Mouse (Mus musculus): Measurements from ENCODE around the gene Cacna1d. TPM values are rescaled to one million over a fixed set of nuclear protein-coding genes. Genes with fewer than 3 reads are reported as not detected.

Cacna1d gene
- total RNA-seq, 2 experiments from 2014 or later, result 32.7 to 32.9 TPM

DNA sequence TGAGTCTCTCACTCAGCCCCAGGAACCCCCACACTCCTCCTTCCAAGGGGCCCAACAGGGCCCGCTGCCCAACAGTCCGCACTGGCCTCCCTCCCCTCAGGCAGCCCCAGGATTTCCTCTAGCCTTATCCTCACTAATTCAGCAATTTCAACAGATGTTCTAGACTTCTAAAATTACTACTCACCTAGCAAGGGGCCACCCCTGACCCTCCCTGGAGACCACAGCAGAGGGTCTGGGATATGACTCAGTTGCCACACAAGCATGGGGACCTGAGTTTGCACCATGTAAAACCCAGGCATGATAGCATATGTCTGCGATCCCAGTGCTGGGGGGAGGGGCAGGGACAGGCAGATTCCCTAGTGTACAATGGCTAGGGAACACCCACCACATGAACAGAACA is 151.1 kb downstream of the Cacna1d start:
- no peak for DNase-seq (ENCODE audit: low spot score in 2 of 2)

DNA sequence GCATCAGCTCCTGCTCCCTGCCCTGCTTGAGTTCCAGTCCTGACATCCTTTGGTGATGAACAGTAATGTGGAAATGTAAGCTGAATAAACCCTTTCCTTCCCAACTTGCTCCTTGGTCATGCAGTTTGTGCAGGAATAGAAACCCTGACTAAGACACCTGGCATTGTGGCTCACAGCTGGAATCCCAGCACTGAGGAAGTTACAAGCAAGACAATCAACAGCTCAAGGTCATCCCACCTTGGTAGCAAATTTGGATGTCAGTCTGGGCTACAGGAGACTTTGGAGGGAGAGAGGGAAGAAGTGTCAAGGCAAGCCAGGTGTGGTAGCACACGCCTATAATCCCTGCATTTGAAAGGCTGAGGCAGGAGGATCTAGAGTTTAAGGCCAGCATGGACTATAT is 159.4 kb downstream of the Cacna1d start:
- no peak for DNase-seq (ENCODE audit: low spot score in 2 of 2)

DNA sequence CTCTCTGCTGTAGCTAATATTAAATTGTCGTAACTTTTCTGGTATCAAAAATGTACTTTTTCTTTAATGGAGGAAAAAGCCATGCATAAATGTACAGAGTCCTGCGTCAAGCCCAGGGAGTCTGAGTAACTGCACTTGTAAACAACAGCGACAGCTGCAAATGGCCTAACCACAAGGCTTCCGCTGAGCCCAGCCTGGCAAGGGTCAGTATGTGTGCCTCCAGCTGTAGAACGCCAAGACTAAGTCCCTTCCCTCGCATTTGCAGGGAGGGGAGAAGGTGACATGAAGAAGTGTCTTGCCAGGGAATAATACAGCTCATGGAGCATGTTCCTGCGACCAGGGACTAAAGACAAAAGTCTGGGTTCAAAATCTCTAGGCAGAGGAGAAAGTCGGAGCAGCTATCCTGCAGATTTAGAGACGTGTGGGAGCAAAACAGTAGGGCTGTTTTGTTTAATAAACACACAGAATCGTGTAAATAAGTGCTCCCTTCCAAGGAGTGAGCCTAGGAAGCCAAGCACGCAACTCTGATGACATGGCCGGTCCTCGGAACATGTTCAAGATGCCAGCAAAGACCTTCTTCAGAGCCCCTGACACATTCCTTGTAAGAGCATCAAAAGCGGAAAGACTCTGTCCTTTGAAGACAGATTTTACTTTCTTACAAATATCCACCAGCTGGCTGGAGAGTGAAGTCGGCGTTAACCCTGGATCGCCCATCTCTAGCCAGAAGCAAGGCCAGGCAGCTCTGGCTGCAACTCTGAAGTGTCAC is 160.7 kb downstream of the Cacna1d start:
- no peak for DNase-seq (ENCODE audit: low spot score in 2 of 2)

DNA sequence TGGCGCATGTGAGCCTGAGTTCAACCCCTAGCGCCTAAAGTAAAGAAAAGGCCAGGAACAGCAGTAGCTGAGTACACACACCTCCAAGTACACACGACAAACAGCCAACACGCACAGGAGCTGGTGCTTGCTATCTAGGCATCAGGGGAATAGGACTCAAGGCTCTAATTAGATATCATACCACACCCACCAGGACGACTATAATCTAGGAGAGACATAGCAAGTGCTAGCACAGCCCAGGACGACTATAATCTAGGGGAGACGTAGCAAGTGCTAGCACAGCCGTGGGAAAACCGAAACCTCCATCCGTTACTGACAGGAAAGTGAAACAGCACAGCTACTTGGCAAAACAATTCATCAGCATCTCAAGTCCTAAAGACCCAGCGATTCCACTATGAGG is 162.1 kb downstream of the Cacna1d start:
- DNase-seq (ENCODE audit: low spot score in 2 of 2), result no peak

DNA sequence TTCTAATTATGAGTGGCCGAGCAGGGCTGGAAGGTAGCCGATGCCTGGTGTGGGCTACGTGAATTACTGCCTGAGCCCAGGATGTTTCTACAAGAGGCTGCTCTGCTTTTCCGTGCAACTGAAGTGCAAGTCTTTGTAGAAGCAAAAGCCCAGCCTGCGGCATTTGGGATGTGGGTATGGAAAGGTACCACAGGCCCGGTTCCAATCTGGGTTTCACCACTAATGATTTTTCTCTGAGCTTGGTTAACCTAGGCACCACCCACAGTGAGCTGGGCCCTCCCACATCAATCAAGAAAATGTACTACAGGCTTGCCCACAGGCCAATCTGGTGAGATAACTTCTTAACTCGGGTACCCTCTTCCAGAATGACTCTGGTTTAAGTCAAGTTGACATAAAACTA is 163.8 kb downstream of the Cacna1d start:
- no peak for DNase-seq (ENCODE audit: low spot score in 2 of 2)

DNA sequence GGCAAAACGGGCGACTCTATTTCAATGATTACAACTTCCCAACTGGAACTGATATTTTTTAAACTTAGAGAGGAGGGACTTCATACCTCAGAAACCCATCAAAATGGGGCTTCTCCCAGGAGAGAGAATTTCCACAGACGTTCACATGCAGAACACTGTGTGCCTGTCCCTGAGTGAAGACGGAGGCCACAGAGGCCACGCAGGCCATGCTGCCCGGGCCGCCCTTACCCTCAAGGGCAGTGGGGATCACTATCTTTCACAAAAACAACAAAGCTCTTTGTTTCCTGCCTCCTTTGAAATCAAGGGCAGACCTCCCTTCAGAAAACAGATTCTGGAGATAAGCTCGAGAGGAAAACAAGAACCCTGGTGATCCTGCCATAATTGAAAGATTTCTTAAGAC is 164.2 kb downstream of the Cacna1d start:
- no peak for DNase-seq (ENCODE audit: low spot score in 2 of 2)

DNA sequence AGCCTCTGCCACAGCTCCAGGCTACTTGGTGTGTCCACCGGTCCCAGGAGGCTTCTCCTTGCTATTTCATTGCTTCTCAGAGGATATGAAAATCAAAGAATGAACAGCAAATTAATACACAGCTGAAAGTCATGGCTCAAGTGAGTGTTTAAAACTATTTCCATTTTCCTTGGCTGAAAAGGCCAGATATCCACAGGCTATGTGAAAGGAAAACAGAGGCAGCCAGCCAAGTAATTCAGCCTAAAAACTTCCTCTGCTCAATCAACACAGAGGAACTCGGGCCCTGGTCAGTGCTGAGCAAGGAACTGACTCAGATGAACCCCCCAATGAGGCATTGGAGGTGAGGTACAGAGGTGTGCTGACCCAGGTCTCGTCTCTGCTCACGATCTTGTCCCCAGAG is 165.0 kb downstream of the Cacna1d start:
- no peak for DNase-seq (ENCODE audit: low spot score in 2 of 2)

DNA sequence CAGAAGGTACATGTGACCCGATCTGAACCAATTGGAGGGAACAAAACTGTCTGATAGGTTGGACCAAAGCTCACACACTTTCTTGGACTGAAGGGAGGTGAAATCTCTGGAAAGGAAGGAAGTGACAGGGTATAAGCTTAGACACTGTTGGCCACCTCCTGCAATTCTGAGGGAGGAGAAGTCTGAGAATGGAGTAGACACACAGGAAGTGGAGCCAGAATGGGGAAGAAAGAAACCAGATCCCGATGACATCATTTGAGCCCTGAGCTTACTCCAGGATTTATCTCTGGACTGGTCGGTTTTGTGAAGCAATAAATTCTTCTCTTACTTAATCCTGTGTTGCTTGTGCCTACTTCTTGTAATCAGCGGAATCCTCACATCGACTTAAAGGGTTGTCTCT is 166.3 kb downstream of the Cacna1d start:
- no peak for DNase-seq (ENCODE audit: low spot score in 2 of 2)

DNA sequence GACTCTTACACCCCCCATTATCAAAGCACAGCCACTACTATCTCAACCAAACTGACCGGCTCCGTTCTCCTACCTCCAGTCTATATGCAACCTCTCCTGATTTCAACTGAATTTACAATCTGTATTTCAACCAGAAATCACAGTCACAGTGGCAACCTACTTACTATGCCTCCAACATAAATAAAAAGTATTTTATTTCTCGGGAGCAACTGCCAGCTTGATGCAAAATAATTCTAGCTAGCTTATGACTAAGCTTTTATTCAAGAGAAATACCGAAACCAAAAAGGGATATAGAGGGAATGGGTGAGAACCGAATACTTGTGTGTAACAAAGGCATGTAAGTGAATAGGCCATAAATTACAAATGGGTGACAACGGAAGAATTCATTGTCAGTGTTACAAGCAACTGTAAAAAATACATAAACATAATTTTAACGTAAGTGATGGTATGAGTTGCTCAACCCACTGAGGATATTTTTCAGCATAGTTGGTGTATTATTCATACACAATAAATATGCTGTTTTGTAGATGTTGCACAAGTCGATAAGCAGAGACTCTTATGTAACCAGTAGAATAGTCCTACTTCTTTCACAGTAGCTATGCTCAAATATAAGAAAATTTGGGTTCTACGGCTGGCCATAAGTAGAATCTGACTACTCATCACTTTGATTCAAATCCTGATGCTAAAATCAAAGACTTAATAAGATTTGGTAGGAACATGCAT is 172.4 kb downstream of the Cacna1d start:
- no peak for DNase-seq (ENCODE audit: low spot score in 2 of 2)

DNA sequence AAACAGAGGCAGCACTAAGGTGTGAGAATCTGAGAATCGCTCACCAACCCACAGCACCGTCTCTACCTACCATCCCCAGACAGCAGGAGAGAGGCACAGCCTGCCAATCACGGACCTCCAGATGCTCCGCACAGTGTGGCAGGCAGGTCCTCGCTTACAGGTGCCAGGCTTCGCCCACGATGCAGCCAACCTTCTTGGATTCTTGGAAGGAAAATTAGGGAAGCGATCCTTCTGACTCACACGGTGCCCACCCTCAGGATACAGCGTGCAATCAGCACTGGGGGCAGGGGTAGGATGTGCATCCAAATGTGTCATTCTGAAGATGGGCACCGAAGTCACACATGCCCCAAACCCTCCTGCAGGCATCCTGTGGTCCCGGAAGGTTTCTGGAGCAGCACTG is 173.0 kb downstream of the Cacna1d start:
- DNase-seq (ENCODE audit: low spot score in 2 of 2), result no peak

DNA sequence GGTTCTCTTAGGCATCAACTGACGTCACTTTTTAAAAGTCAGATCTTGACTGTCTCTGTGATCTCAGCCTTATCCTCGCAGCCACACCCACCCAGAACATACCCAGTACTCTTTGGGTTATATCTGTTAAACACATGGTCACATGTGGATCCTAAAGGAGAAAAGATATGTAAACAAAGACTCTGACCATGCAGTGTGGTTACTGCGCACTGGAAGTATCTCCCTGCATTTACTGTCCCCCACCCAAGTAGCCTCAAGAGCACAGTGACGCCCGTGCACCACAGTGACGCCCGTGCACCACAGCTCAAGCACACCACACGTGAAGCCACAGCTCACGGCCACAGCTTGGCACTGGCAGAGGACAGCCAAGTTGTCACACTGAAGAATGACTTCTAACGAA is 173.6 kb downstream of the Cacna1d start:
- no peak for DNase-seq (ENCODE audit: low spot score in 2 of 2)

DNA sequence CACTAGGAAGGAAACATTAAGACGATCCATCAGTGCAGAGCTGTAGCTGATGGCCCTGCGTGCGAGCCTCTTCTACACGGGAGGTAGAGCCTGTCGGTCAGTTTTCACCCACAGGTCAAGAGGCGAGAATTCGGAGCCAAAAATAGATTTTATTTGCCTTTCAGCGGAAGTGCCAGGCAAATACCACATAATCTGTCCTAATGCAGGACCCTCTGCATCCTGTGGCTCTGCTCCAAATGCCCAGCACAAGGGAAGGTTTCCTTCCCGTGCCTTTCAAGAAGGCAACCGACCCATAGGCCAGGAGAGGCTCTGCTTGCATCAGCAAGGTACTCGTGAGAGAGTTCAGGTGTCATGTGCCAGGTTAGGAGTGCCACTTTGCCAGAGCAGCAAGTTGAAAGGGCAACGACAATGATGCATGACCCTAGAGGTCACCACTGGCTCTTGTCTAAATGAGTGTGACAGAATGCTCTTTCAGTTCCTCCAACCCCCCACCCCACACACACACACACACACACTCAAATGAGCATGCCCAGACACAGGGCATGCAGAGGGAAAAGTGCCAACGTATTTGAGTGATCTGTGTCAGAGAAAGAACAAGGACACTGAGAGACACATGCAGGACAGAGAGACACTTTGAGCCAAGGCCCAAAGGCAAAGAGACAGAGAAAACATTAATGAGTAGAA is 179.9 kb downstream of the Cacna1d start:
- no peak for DNase-seq (ENCODE audit: low spot score in 2 of 2)

DNA sequence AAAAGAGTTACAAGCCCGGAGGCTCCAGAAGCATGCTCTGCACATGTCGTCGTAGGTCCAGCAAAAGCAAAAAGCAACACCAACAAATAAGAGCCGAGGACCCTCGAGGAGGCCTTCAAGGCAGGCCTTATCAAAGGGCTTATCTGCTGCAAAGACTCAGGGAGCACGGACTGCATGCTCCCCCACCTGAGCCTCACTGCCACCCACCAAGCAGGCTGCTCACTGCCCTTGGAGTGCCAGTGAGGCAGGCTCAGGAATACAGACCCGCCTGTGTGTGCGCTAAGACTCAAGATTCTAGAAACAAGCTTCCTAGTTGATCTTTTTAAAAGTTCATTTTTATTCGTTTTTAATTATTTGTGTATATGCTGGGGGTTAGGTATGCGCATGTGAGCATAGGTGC is 181.0 kb downstream of the Cacna1d start:
- DNase-seq (ENCODE audit: low spot score in 2 of 2), result no peak

DNA sequence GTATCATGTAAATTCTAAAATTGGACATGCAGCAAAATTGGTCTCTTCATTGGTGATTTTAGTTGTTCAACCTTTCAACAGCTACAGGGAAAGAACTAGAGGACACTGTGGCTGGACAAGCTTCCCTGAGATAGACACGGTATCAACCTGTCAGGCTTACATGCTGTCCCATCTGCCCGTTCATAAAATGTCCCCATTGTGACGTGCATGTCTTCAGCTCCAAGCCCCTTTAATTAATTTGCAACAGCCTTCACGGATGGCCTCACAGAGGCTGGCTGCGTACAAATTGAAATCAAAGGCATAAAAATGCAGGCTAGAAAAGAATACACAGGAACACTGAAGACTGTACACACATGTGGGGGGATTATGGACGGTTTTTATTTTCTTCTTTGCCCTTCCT is 185.0 kb downstream of the Cacna1d start:
- DNase-seq (ENCODE audit: low spot score in 2 of 2), result no peak

DNA sequence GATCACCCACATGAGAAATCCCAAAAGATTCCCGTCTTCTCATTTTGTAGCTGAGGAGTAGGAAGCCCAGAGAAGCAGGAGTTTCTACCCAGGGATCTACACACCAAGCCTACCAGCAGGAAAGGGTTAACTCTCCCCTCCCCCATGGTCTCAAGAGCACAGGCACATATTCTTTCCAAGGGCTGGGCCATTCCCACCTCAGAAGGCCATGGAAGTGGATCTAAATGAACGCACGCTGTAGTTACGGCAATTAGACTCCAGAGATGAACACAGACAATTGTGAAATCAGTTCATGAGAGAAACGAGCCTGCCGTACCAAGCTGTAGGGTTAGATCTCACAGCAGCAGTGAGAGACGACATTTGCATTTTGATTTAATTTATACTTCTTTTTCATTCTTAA is 191.3 kb downstream of the Cacna1d start:
- no peak for DNase-seq (ENCODE audit: low spot score in 2 of 2)

DNA sequence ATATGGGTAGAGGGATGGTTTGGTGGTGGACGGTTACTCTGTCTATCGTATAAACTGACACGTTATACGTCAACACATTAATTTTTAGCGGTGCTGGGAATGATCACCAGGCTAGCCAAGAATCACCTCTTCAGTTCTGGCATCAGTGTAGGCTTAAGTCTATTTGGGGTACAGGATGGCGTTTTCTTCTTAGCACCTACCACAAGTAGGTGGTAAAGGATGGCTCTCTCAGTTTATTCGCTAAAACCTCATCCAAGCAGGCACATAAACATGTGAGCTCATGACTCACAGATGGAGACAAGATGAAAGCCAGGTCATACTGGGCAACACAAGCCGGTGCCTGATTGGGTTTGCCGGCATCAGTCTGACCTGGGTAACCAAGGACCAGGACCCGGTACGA is 193.8 kb downstream of the Cacna1d start:
- DNase-seq (ENCODE audit: low spot score in 2 of 2), result no peak

DNA sequence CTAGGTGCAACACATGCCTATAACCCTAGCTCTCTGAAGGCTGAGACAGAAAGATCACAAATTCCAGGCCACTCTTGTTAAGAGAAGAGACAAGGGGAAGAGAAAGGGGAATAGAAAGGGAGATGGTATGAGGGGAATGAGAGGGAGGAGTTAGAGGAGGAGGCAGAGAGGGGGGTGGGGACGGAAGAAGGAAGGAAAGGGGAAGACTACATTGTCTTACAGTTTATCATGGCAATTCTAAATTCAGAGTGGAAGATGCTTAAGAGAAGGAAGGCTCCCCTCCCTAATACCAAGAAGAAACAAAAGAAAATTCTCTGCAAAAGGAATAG is 199.2 kb downstream of the Cacna1d start:
- DNase-seq (ENCODE audit: low spot score in 2 of 2), result no peak

DNA sequence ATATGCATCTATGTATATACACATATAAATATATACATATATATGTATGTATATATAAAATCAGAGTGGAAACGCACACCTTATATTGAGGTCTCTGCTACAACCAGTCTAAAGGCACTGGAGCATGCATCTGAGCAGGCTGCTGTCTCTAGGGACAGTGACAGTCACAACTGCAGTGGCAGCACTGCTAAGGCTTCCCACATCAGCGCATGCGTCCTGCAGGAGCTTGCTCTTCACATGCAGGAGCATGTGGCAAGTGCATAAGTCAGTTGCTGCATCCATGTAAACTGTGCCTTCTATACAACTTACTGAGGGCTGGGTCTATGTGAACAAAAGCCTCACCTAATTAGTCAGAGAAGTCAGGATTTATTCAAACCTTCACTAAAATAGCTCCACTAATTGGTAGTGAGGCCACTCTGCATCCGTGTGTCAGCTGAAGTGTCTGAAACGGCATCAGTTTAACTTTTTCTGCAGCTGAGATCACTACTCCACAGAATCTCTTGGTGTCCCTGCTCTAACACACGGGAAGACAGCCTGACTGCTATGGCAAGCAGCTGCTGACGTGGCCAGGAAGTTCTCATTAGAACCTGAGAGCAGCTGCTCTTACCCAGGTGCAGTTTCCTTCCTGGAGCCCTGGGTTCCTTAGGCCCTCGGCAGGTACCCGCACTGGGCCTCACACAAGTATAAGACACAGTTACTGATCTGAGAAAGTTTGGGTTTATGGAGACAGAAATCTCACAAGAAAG is 199.7 kb downstream of the Cacna1d start:
- DNase-seq (ENCODE audit: low spot score in 2 of 2), result no peak

DNA sequence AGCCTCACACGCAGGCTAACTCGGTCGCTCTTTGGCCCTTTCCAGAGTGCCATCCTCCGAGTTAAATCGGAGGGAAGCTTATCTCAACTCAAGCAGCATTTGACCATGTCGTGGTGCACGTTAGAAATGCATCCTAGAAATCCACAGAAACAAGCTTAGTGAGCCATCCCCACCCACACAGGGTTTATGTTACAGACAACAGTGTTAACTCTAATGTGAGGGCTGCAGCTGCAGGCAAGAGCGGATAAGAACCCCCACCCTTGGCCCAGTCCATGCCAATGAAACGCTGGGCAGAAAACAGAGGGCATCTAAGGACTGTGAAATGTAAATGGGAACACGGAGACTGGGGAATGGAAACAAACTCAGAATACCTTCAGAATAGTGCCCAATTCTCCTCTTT is 206.8 kb downstream of the Cacna1d start:
- no peak for DNase-seq (ENCODE audit: low spot score in 2 of 2)

DNA sequence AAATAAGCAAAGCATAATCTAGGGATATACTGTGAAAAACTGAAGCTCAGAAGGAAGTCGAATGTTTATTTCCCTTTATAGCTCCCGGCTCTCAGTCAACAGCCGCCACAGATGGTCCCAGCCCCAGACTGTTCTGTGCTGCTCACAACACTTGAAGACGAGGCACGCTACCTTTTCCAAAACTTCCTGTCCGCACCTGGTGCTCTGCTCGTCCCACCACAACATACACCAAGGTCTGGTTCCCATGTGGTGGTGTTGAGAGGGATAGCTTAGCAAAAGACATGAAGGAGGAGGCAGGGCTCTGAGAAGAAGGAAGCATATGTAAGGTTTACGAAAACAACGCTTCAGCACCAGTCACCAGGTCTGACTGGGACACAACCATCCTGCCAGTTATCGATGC is 207.2 kb downstream of the Cacna1d start:
- DNase-seq (ENCODE audit: low spot score in 2 of 2), result no peak

DNA sequence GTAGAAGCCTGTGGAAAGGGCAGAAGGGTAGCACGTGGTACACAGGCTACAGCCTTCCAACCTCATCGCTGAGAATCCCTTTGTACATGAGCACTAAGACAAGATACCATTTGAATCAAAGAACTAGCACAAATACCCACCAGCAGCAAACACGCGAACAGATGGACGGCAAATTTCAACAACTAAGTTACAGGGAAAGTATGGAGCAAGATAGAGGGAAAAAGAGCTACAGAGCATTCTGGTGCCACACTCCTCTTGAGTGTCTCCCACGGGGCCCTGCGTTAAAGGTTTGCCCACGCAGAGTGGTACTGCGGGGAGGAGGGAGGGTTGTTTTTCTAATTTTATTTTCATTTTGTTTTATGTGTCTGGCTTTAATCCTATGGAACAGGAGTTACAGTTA is 215.7 kb downstream of the Cacna1d start:
- no peak for DNase-seq (ENCODE audit: low spot score in 2 of 2)

DNA sequence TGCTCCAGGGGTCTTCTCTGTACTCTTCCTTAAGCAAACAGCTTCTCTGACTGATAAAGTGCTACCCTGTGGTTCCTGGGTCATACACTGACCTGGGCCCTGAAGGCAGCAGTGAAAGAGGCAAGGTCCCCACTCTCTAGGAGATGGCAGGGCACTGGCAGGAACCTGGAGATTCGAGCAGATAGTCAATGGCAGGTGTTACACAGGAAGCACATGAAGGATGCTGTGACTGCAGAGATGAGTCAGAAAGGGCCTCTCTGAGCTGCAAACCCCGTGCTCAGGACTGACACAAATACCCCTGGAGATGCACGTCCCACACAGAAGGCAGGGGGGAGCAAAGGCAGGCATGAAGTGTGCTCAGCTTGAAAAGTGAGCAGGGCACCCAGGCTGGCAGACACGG is 218.3 kb downstream of the Cacna1d start:
- DNase-seq (ENCODE audit: low spot score in 2 of 2), result no peak
